Mouse (Mus musculus) hindbrain, embryonic 12.5 days (tissue): Measurements from ENCODE around the gene Pip4k2a. TPM values are rescaled to one million over a fixed set of nuclear protein-coding genes. Genes with fewer than 3 reads are reported as not detected.
"Not testable (repeated sequence)": the region's sequence is repeated elsewhere in the genome, so short reads cannot be mapped to it uniquely, and the experiment has no call there.

Experiments
- ATAC-seq: fragments of 200-750 bp; cut with Nextera tagmentation; 2 replicates; pipeline ENCODE4 v1.8.0; 2017; ENCODE audit warnings: moderate TSS enrichment; ENCODE audit not compliant: low FRiP score
- H3K27ac ChIP-seq: fragments of 300-500 bp; sonication (generic); 2 replicates; pipeline ENCODE4 v1.5.1; 2016; ENCODE audit warnings: mild to moderate bottlenecking
- H3K27me3 ChIP-seq: fragments of 300-500 bp; sonication (generic); 2 replicates; pipeline ENCODE4 v1.6.1; 2016; ENCODE audit warnings: mild to moderate bottlenecking
- H3K36me3 ChIP-seq: fragments of 300-500 bp; sonication (generic); 2 replicates; pipeline ENCODE4 v1.6.1; 2016; ENCODE audit warnings: mild to moderate bottlenecking
- H3K4me1 ChIP-seq: fragments of 300-500 bp; sonication (generic); 2 replicates; pipeline ENCODE4 v1.6.1; 2016
- H3K4me2 ChIP-seq: fragments of 300-500 bp; sonication (generic); replicated peaks from 2 replicates; pipeline ENCODE4 v1.6.1; 2016; ENCODE audit warnings: mild to moderate bottlenecking
- H3K4me3 ChIP-seq: fragments of 300-500 bp; sonication (generic); 2 replicates; pipeline ENCODE4 v1.5.1; 2016; ENCODE audit warnings: mild to moderate bottlenecking
- H3K9ac ChIP-seq: fragments of 300-500 bp; sonication (generic); 2 replicates; pipeline ENCODE4 v1.6.1; 2016; ENCODE audit warnings: mild to moderate bottlenecking, moderate library complexity
- H3K9me3 ChIP-seq: fragments of 300-500 bp; sonication (generic); replicated peaks from 2 replicates; pipeline ENCODE4 v1.6.1; 2016; ENCODE audit warnings: mild to moderate bottlenecking
- WGBS: fragments of 180-500 bp; shearing (Covaris S2); methylation state at CpG from one replicate; pipeline ENCODE4 v1.1.7; 2016; 5-methylcytosine and 5-hydroxymethylcytosine counted together
- polyA plus RNA-seq: library from polyadenylated mRNA; unstranded; fragments of >200 nt; fragmentation: Nextera tagmentation; extraction: Ambion mirVana; gene quantifications from 2 replicates; pipeline ENCODE4 v1.2.1, GENCODE M21; 2016

Pip4k2a gene
- 12.5 and 15.4 TPM in 2 replicates for polyA plus RNA-seq

DNA sequence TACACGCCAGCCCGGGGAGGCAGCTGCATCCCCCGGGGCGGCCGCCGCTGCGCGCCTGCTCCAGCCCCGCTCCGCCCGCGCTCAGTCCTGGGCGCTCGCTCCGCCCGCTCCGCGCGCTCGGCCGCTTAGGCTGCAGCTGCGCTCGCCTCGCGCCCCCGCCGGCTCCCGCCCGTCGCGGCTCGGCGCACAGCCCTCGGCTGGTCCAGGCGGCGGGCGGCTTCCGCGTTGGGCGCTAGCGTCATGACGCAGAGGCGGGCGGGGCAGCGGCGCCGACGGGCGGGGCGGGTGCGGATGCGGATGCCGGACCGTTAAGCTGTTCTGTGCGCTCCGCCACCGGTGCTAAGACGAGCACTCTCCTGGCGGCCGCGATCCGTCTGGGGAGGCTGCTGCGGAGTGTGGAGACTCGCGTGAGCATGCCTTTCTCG lies at the start of gene Pip4k2a, which contains the start of gene 4930426L09Rik:
Pip4k2a (minus strand) TSS at position 73 of the 425 bp plus-strand sequence.
4930426L09Rik (plus strand) TSS at position 290 of the 425 bp plus-strand sequence.
- Histone ChIP-seq H3K9me3 (no peaks in the 10 kb centered on the region), H3K9ac (peak within 1 kb of the TSS; percentile 81), H3K4me3 (peak within 1 kb of the TSS; percentile 79), H3K4me1 (peaks cover 17% of the 10 kb centered on the region), H3K36me3 (no peaks in the 10 kb centered on the region), H3K27me3 (no peaks in the 10 kb centered on the region), H3K27ac (peak within 1 kb of the TSS; percentile 93), H3K4me2 (peak within 1 kb of the TSS; percentile 96)
- ATAC-seq: peak; percentile 98
- under 1% methylated on average over 58 of the region's 66 CpGs for WGBS

GRCm38 (mm10) chr2:19037907-19038570 lies 40.1 kb upstream of the Pip4k2a start:
- no peak for ATAC-seq
- Histone ChIP-seq H3K9me3 (no peaks in the 10 kb centered on the region), H3K4me1 (0 out of 2 replicates have a peak, but pooled peaks cover 3% of the 10 kb centered on the region), H3K4me3 (no peak overlapping the region), H3K27ac (no peak overlapping the region), H3K36me3 (no peaks in the 10 kb centered on the region), H3K27me3 (no peaks in the 10 kb centered on the region), H3K9ac (no peak overlapping the region), H3K4me2 (no peak overlapping the region)
- WGBS: 80% methylated on average over 4 of the region's 4 CpGs

GRCm38 (mm10) chr2:19037430-19037829 lies 39.5 kb upstream of the Pip4k2a start:
- H3K9ac ChIP-seq: no peak overlapping the region
- ATAC-seq: no peak
- no peak overlapping the region for H3K4me3 ChIP-seq
- WGBS: 78% methylated on average over 4 of the region's 4 CpGs
- H3K27me3 ChIP-seq: no peaks in the 10 kb centered on the region
- H3K4me1 ChIP-seq: 0 out of 2 replicates have a peak, but pooled peaks cover 3% of the 10 kb centered on the region
- no peak overlapping the region for H3K4me2 ChIP-seq
- no peaks in the 10 kb centered on the region for H3K9me3 ChIP-seq
- no peaks in the 10 kb centered on the region for H3K36me3 ChIP-seq
- H3K27ac ChIP-seq: no peak overlapping the region

DNA sequence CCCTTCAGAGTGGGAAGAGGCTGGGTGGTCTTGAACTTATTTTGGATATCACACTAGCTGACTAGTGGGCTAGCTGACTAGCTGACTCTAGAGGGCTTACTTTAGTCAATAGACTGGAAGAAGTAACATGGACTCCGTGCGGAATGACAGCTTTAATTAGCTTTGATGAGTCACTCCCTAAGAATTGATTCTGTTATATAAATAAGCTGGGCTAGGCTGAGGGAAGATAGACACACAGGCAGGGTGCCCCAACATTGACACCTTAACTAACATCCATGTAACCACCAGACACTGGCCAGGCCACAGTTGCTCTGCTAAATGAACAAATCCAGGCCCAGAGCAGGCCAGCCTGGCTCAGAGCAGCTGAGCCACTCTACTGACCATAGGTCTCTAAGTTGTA lies 26.9 kb upstream of the Pip4k2a start:
- H3K27me3 ChIP-seq: no peaks in the 10 kb centered on the region
- no peaks in the 10 kb centered on the region for H3K36me3 ChIP-seq
- no peak overlapping the region for H3K4me2 ChIP-seq
- 80% methylated on average over 2 of the region's 2 CpGs for WGBS
- H3K4me3 ChIP-seq: no peak overlapping the region
- no peak overlapping the region for H3K9ac ChIP-seq
- H3K4me1 ChIP-seq: no peaks in the 10 kb centered on the region
- ATAC-seq: no peak
- no peaks in the 10 kb centered on the region for H3K9me3 ChIP-seq
- no peak overlapping the region for H3K27ac ChIP-seq

- H3K4me1 ChIP-seq: no peaks in the 10 kb centered on the region
- H3K27me3 ChIP-seq: no peaks in the 10 kb centered on the region
- no peak for ATAC-seq
- H3K9ac ChIP-seq: no peak overlapping the region
- no peaks in the 10 kb centered on the region for H3K9me3 ChIP-seq
- no peak overlapping the region for H3K4me2 ChIP-seq
- 70% methylated on average over 2 of the region's 2 CpGs for WGBS
- no peaks in the 10 kb centered on the region for H3K36me3 ChIP-seq
- no peak overlapping the region for H3K4me3 ChIP-seq
- H3K27ac ChIP-seq: no peak overlapping the region
Observed at GRCm38 (mm10) chr2:19018034-19018433, 20.1 kb upstream of the Pip4k2a start.

- no peak overlapping the region for H3K9ac ChIP-seq
- no peak for ATAC-seq
- no peaks in the 10 kb centered on the region for H3K4me1 ChIP-seq
- H3K9me3 ChIP-seq: no peaks in the 10 kb centered on the region
- H3K36me3 ChIP-seq: no peaks in the 10 kb centered on the region
- H3K27ac ChIP-seq: no peak overlapping the region
- no peaks in the 10 kb centered on the region for H3K27me3 ChIP-seq
- H3K4me3 ChIP-seq: no peak overlapping the region
- H3K4me2 ChIP-seq: no peak overlapping the region
- 92% methylated on average over 1 of the region's 1 CpGs for WGBS
Observed at GRCm38 (mm10) chr2:19016839-19017238, 18.9 kb upstream of the Pip4k2a start.

DNA sequence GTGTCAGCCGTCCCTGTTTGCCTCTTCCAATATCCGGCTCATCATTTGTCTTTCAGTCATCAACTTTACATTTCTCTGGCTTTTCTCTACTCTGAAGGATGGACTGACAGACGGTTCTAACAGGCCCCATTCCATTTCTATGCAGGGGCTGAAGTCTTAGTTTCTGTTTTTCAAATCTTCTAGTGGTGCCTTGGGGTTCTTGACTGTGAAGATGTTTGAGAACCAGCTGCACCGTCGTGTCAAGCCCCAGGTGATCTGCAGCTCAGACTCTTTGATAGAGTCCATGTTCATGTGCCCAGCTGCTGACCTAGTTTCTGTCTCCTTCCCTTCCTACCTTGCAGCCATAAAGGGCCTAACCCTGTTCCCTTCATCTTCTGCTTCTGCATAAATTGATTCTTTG lies 18.4 kb upstream of the Pip4k2a start:
- H3K4me1 ChIP-seq: no peaks in the 10 kb centered on the region
- ATAC-seq: no peak
- no peak overlapping the region for H3K9ac ChIP-seq
- no peak overlapping the region for H3K4me2 ChIP-seq
- no peaks in the 10 kb centered on the region for H3K9me3 ChIP-seq
- no peaks in the 10 kb centered on the region for H3K27me3 ChIP-seq
- H3K36me3 ChIP-seq: no peaks in the 10 kb centered on the region
- 86% methylated on average over 5 of the region's 5 CpGs for WGBS
- no peak overlapping the region for H3K27ac ChIP-seq
- no peak overlapping the region for H3K4me3 ChIP-seq

DNA sequence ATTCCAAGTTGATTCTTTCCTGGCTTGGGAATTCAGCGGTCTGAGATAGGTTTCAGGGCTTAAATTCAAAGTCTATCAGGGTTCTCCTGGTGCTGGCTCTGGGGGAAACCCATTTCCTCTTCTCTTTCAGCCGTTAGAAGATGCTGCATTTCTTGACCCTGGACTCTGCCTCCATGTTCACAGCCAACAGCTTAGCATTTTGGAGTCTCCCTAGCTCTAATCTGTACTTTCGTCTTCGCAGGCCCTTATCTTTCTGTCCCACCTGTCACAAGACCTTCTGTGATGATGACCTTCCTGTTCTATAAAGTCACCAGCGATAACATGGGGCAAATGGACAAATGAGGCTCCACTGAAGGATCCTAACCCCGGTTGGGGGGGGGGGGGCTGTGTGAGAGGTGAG lies 13.5 kb upstream of the Pip4k2a start:
- Histone ChIP-seq H3K4me3 (no peak overlapping the region), H3K27ac (no peak overlapping the region), H3K9me3 (no peaks in the 10 kb centered on the region), H3K36me3 (no peaks in the 10 kb centered on the region), H3K4me2 (no peak overlapping the region), H3K4me1 (no peaks in the 10 kb centered on the region), H3K9ac (no peak overlapping the region), H3K27me3 (no peaks in the 10 kb centered on the region)
- 92% methylated on average over 6 of the region's 6 CpGs for WGBS
- no peak for ATAC-seq

DNA sequence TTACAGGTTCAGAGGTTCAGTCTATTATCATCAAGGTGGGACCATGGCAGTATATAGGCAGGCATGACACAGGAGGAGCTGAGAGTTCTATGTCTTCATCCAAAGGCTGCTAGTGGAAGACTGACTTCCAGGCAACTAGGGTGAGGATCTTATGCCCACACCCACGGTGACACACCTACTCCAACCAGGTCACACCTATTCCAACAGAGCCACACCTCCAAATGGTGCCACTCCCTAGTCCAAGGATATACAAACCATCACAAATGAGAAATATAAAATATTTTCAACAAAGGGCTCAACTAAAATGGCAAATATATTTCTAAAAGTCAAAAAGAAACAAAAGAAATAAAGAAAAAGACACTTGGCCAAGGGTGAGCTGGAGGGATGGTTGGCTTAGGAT lies 12.6 kb upstream of the Pip4k2a start:
- not testable (repeated sequence) for H3K9ac ChIP-seq
- 87% methylated on average over 1 of the region's 1 CpGs for WGBS

GRCm38 (mm10) chr2:19007580-19007979 lies 9.7 kb upstream of the Pip4k2a start:
- WGBS: 82% methylated on average over 4 of the region's 4 CpGs
- H3K36me3 ChIP-seq: no peaks in the 10 kb centered on the region
- H3K9me3 ChIP-seq: no peaks in the 10 kb centered on the region
- H3K9ac ChIP-seq: no peak overlapping the region
- H3K27me3 ChIP-seq: no peaks in the 10 kb centered on the region
- ATAC-seq: no peak
- no peak overlapping the region for H3K4me2 ChIP-seq
- H3K4me3 ChIP-seq: no peak overlapping the region
- no peak overlapping the region for H3K27ac ChIP-seq
- no peaks in the 10 kb centered on the region for H3K4me1 ChIP-seq

More for the DNA sequence above, 12.6 kb upstream of the Pip4k2a start:
- not testable (repeated sequence) for H3K4me1 ChIP-seq, ATAC-seq, H3K27ac ChIP-seq, H3K4me2 ChIP-seq, H3K36me3 ChIP-seq, H3K27me3 ChIP-seq, H3K4me3 ChIP-seq, H3K9me3 ChIP-seq

GRCm38 (mm10) chr2:19006124-19006523 lies 8.2 kb upstream of the Pip4k2a start:
- no peak overlapping the region for H3K9ac ChIP-seq
- WGBS: 81% methylated on average over 7 of the region's 7 CpGs
- no peak overlapping the region for H3K4me2 ChIP-seq
- no peak for ATAC-seq
- H3K36me3 ChIP-seq: no peaks in the 10 kb centered on the region
- H3K27ac ChIP-seq: no peak overlapping the region
- H3K4me3 ChIP-seq: no peak overlapping the region
- no peaks in the 10 kb centered on the region for H3K4me1 ChIP-seq
- H3K9me3 ChIP-seq: no peaks in the 10 kb centered on the region
- no peaks in the 10 kb centered on the region for H3K27me3 ChIP-seq

- H3K4me1 ChIP-seq: no peaks in the 10 kb centered on the region
- H3K9ac ChIP-seq: no peak overlapping the region
- WGBS: 75% methylated on average over 10 of the region's 10 CpGs
- H3K4me2 ChIP-seq: no peak overlapping the region
- H3K36me3 ChIP-seq: no peaks in the 10 kb centered on the region
- H3K27me3 ChIP-seq: no peaks in the 10 kb centered on the region
- H3K27ac ChIP-seq: no peak overlapping the region
- no peaks in the 10 kb centered on the region for H3K9me3 ChIP-seq
- ATAC-seq: no peak
- no peak overlapping the region for H3K4me3 ChIP-seq
Observed at GRCm38 (mm10) chr2:19004801-19005200, 6.9 kb upstream of the Pip4k2a start.

GRCm38 (mm10) chr2:18999395-18999794 lies 1.5 kb upstream of the Pip4k2a start:
- H3K36me3 ChIP-seq: no peaks in the 10 kb centered on the region
- ATAC-seq: no peak
- no peaks in the 10 kb centered on the region for H3K9me3 ChIP-seq
- peaks cover 17% of the 10 kb centered on the region for H3K4me1 ChIP-seq
- H3K27me3 ChIP-seq: no peaks in the 10 kb centered on the region
- no peak overlapping the region for H3K4me3 ChIP-seq
- H3K27ac ChIP-seq: no peak overlapping the region
- no peak overlapping the region for H3K4me2 ChIP-seq
- WGBS: 98% methylated on average over 2 of the region's 2 CpGs
- H3K9ac ChIP-seq: no peak overlapping the region
